Mouse (Mus musculus): Measurements from ENCODE around the gene Tmprss9. TPM values are rescaled to one million over a fixed set of nuclear protein-coding genes. Genes with fewer than 3 reads are reported as not detected.

The Tmprss9 gene
- polyA plus RNA-seq, 1 experiment from 2014 or later, result not detected

DNA sequence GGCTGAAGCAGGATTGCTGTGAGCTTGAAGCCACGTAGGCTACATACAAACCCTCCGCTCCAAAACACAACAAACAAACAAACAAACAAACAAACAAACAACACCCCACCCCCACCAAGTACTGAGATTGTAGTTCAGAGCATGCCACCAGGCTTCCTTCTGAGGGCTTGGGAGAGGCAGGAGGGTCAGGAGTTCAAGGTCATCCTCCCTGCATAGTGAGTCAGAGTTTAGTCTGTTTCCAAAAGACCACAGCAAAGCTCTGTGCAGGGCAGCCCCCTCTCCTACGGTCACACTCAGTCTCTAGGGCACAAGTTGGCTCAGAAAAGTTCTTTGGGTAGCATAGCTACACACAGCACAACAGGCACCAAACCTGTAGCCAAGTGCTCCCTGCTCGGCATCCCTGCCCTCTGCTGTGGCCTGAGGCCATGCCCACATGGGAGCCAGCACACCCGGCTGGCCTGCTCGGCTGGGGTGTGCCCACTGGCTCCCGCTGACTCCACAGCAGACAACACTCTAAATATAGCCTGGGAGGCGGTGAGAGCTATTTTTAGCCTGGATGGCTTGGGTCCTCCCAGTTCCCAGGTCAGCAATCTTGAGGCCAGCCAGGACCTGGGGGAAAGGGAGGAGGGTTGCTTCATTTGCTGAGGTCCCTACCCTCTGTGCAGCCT lies 68.8 kb downstream of the Tmprss9 start:
- WGBS (ENCODE audit: insufficient replicate concordance), result 21% methylated on average over 8 of the region's 8 CpGs
- ATAC-seq (ENCODE audit: insufficient read depth), result no peak
- H3K4me2 ChIP-seq, result peak overlapping the region; percentile 76; the same call in 1 of the 2 replicates
- H3K27me3 ChIP-seq, result peaks cover 62% of the 10 kb centered on the region
- H3K9ac ChIP-seq, result no peak overlapping the region
- H3K9me3 ChIP-seq (replicated peaks), result no peaks in the 10 kb centered on the region
- H3K27ac ChIP-seq (replicated peaks), result peak overlapping the region; percentile 29; the same call in 1 of the 2 replicates
- H3K36me3 ChIP-seq (replicated peaks), result no peaks in the 10 kb centered on the region
- no peak overlapping the region for H3K4me3 ChIP-seq (replicated peaks)
- peaks cover 68% of the 10 kb centered on the region for H3K4me1 ChIP-seq (replicated peaks)

DNA sequence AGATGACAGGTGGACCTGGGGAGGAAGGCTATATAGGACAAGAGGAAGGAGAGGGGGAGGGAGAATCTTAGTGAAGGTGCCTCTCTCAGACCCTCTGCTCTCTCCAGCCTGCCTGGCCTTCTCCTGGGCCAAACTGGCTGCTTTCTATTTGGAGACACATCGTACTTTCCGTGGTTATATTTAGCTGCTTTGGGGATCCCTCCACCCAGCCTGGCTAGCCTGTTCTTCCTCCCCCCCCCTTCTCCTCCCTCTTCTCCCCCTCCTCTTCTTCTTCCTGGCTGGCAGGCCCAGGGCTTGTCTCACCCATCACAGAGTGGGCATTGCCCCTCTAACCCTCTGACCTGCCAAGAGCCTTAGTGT lies 69.3 kb downstream of the Tmprss9 start:
- H3K36me3 ChIP-seq (replicated peaks), result no peaks in the 10 kb centered on the region
- H3K4me2 ChIP-seq, result no peak overlapping the region
- WGBS (ENCODE audit: insufficient replicate concordance), result 7% methylated on average over 2 of the region's 2 CpGs
- H3K27me3 ChIP-seq, result peaks cover 57% of the 10 kb centered on the region
- H3K27ac ChIP-seq (replicated peaks), result peak overlapping the region; percentile 29; the same call in 1 of the 2 replicates
- H3K4me3 ChIP-seq (replicated peaks), result no peak overlapping the region
- peaks cover 64% of the 10 kb centered on the region for H3K4me1 ChIP-seq (replicated peaks)
- ATAC-seq (ENCODE audit: insufficient read depth), result no peak
- H3K9me3 ChIP-seq (replicated peaks), result no peaks in the 10 kb centered on the region
- no peak overlapping the region for H3K9ac ChIP-seq

GRCm38 (mm10) chr10:80942919-80943318 lies 71.3 kb downstream of the Tmprss9 start:
- Histone ChIP-seq H3K27me3 (peaks cover 38% of the 10 kb centered on the region), H3K27ac (replicated peaks) (no peak overlapping the region), H3K9ac (no peak overlapping the region), H3K36me3 (replicated peaks) (no peaks in the 10 kb centered on the region), H3K4me1 (replicated peaks) (peaks cover 48% of the 10 kb centered on the region), H3K4me2 (no peak overlapping the region), H3K4me3 (replicated peaks) (no peak overlapping the region), H3K9me3 (replicated peaks) (no peaks in the 10 kb centered on the region)
- no peak for ATAC-seq (ENCODE audit: insufficient read depth)
- 16% methylated on average over 8 of the region's 8 CpGs for WGBS (ENCODE audit: insufficient replicate concordance)

DNA sequence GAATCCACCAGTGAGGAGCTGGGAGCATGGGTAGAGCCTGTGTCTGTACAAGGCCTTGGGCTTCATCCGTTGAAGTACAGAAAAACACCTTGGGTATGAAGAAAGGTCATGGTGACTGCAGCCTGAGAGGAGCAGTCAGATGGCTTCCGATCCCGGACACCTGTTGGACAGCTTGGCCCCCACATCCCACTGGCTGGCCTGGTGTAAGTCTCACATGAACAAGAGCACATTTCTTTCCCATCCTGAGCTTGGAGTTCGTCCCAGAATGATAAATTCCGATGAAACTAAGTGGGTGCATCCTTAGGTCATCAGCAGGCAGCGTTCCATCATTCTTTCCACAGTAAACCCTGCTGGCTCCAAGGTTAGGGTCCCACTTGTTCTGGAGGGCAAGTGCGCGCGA lies 72.1 kb downstream of the Tmprss9 start:
- Histone ChIP-seq H3K4me3 (replicated peaks) (no peak overlapping the region), H3K9ac (no peak overlapping the region), H3K4me1 (replicated peaks) (peaks cover 50% of the 10 kb centered on the region), H3K27me3 (peaks cover 30% of the 10 kb centered on the region), H3K36me3 (replicated peaks) (no peaks in the 10 kb centered on the region), H3K4me2 (no peak overlapping the region), H3K9me3 (replicated peaks) (no peaks in the 10 kb centered on the region), H3K27ac (replicated peaks) (no peak overlapping the region)
- no peak for ATAC-seq (ENCODE audit: insufficient read depth)
- 71% methylated on average over 9 of the region's 9 CpGs for WGBS (ENCODE audit: insufficient replicate concordance)

DNA sequence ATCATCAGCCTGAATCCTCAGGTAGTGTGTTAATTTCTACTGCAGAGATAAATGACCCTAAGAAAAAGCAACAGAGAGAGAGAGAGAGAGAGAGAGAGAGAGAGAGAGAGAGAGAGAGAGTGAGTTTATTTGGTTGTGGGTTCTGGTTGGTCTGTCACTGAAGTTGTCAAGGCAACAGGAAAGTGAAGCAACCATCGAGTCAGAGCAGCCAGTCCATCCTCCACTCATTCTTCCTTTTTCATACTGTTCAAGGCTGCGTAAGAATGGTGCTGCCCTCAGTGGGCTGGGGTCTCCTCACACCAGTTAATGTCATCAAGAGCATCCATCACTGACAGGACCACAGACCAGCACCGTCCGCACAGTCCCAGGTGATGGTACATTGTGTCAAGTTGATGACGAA lies 72.6 kb downstream of the Tmprss9 start:
- Histone ChIP-seq H3K4me1 (replicated peaks) (peaks cover 50% of the 10 kb centered on the region), H3K4me2 (no peak overlapping the region), H3K27me3 (peaks cover 25% of the 10 kb centered on the region), H3K27ac (replicated peaks) (no peak overlapping the region), H3K36me3 (replicated peaks) (no peaks in the 10 kb centered on the region), H3K9me3 (replicated peaks) (no peaks in the 10 kb centered on the region), H3K4me3 (replicated peaks) (no peak overlapping the region), H3K9ac (no peak overlapping the region)
- 61% methylated on average over 5 of the region's 5 CpGs for WGBS (ENCODE audit: insufficient replicate concordance)
- no peak for ATAC-seq (ENCODE audit: insufficient read depth)

DNA sequence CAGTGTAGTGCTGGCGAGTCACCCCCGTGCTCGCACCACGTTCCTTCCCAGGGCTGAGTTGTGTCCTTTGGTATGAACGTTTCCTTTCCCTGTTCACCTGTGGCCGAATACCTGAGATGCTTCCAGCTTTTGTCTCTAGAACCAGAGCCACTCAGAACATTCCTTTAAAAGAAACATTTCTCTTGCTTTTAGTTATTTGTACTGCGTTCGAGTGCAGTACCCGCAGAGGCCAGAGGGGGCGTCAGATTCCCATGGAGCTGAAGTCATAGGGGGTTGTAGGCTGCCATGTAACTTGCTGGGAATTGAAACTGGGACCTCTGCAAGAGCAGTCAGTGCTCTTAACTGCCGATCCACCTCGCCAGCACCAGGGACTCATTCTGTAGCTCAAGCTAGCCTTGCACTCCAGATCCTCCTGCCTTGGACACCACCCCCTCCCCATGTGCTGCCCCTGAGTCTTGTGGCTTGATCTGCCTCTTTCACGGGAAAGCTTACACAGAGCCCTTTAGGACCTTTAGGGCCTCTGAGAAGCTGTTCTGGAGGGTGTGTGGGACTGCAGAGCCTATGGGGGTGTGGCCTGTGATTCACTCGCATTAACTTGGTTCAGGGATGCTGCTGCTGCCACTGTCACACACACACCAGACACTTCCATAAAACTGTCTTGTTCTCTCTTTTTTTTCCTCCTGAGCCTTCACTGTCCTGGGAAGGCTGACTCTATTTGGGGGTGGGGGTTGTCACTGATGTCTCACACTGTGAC lies 75.2 kb downstream of the Tmprss9 start:
- H3K9me3 ChIP-seq (replicated peaks), result no peaks in the 10 kb centered on the region
- H3K4me2 ChIP-seq, result no peak overlapping the region
- H3K27ac ChIP-seq (replicated peaks), result no peak overlapping the region
- peaks cover 4% of the 10 kb centered on the region; the same call in 1 of the 2 replicates for H3K27me3 ChIP-seq
- H3K36me3 ChIP-seq (replicated peaks), result no peaks in the 10 kb centered on the region
- H3K4me1 ChIP-seq (replicated peaks), result peaks cover 41% of the 10 kb centered on the region
- no peak overlapping the region for H3K9ac ChIP-seq
- no peak overlapping the region for H3K4me3 ChIP-seq (replicated peaks)
- no peak for ATAC-seq (ENCODE audit: insufficient read depth)
- WGBS (ENCODE audit: insufficient replicate concordance), result 53% methylated on average over 14 of the region's 14 CpGs

DNA sequence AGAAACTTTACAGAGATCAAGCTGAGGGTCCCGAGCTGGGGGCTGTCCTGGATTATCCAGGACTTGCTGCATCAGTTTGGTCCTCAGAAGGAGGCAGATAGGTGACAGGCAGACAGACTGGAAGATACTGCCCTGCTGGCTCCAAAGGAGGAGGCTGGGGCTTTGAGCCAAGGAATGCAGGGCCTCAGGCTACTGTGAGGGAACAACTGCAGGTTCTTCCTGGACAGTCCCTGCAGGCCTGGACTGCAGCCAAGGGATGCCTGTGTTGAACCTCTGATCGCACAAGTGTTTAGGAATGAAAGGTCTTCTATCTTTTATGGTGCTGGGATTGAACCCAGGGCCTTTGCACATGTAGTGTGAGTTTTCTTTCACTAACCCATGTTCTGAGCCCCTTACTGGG lies 76.2 kb downstream of the Tmprss9 start:
- Histone ChIP-seq H3K36me3 (replicated peaks) (no peaks in the 10 kb centered on the region), H3K9ac (no peak overlapping the region), H3K27ac (replicated peaks) (no peak overlapping the region), H3K4me2 (no peak overlapping the region), H3K9me3 (replicated peaks) (no peaks in the 10 kb centered on the region), H3K4me3 (replicated peaks) (no peak overlapping the region), H3K27me3 (peaks cover 4% of the 10 kb centered on the region; the same call in 1 of the 2 replicates), H3K4me1 (replicated peaks) (peaks cover 40% of the 10 kb centered on the region)
- 54% methylated on average over 2 of the region's 2 CpGs for WGBS (ENCODE audit: insufficient replicate concordance)
- ATAC-seq (ENCODE audit: insufficient read depth), result no peak

GRCm38 (mm10) chr10:80948570-80948969 lies 76.9 kb downstream of the Tmprss9 start:
- no peak for ATAC-seq (ENCODE audit: insufficient read depth)

DNA sequence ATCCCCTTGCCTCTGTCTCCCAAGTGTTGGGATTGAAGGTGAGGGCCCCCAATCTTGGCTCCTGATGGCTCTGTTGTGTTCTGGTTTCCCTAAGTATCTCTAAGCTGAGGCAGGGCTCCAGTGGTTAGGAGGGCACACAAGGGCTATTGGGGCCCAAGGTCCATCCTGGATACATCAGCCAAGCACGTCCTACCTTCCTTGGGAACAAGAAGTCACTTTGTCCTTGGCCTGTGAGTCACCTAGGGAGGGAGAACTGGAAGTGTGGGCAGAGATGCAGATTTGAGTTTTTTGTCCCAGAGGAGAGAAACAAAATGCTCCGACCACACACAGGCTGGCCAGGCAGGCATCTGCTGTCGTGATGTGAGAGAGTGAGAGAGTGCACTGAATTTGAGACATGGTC lies 77.4 kb downstream of the Tmprss9 start:
- no peak for ATAC-seq (ENCODE audit: insufficient read depth)
- Histone ChIP-seq H3K9ac (no peak overlapping the region), H3K4me1 (replicated peaks) (peaks cover 32% of the 10 kb centered on the region), H3K4me3 (replicated peaks) (no peak overlapping the region), H3K27me3 (peaks cover 6% of the 10 kb centered on the region; the same call in 1 of the 2 replicates), H3K36me3 (replicated peaks) (no peaks in the 10 kb centered on the region), H3K27ac (replicated peaks) (no peak overlapping the region), H3K4me2 (no peak overlapping the region), H3K9me3 (replicated peaks) (no peaks in the 10 kb centered on the region)
- WGBS (ENCODE audit: insufficient replicate concordance), result 65% methylated on average over 3 of the region's 3 CpGs

More at GRCm38 (mm10) chr10:80948570-80948969, 76.9 kb downstream of the Tmprss9 start:
- Histone ChIP-seq H3K27ac (replicated peaks) (no peak overlapping the region), H3K4me3 (replicated peaks) (no peak overlapping the region), H3K9me3 (replicated peaks) (no peaks in the 10 kb centered on the region), H3K9ac (no peak overlapping the region), H3K36me3 (replicated peaks) (no peaks in the 10 kb centered on the region), H3K4me1 (replicated peaks) (peaks cover 32% of the 10 kb centered on the region), H3K27me3 (peaks cover 6% of the 10 kb centered on the region; the same call in 1 of the 2 replicates), H3K4me2 (no peak overlapping the region)
- 12% methylated on average over 6 of the region's 6 CpGs for WGBS (ENCODE audit: insufficient replicate concordance)
